Mouse (Mus musculus): ENCODE results near the gene Ttl. TPM values are rescaled to one million over a fixed set of nuclear protein-coding genes. Genes with fewer than 3 reads are reported as not detected.

Gene Ttl
- polyA plus RNA-seq, 1 experiment, result 2.1 TPM

DNA sequence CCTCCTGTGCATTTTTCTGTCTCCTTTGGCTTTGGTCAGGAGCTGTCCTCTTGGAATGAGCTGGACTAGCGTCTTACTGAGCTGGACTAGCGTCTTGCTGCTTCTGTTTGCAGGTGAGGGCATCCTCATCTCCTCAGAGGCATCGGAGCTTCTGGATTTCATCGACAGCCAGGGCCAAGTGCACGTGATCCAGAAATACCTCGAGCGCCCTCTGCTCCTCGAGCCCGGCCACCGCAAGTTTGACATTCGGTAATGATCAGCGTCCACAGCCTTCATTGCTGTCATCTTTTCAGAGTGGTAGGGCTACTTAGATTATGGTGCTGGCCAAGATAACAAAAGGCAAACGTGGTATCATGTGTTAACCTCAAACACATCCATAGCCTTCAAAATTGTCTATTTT lies 15.4 kb downstream of the Ttl start:
- no peaks in the 10 kb centered on the region for H3K27me3 ChIP-seq (ENCODE audit: control insufficient read depth, insufficient read depth, low read length)
- no peaks in the 10 kb centered on the region for H3K4me1 ChIP-seq (ENCODE audit: control insufficient read depth, insufficient read depth, insufficient read length)
- 86% methylated on average over 13 of the region's 13 CpGs for WGBS
- TF ChIP-seq CTCF (IDR thresholded peaks at IDR 0.05; ENCODE audit: extremely low read depth, insufficient read depth, insufficient read length, insufficient replicate concordance), result no peak
- TF ChIP-seq POLR2A (IDR thresholded peaks at IDR 0.05; ENCODE audit: low read depth, low read length), result no peak
- DNase-seq (ENCODE audit: low read depth in 1 of 2, low spot score in 2 of 2), result no peak
- H3K4me3 ChIP-seq (ENCODE audit: extremely low read depth, insufficient read depth, insufficient read length), result no peak overlapping the region
- H3K36me3 ChIP-seq (ENCODE audit: control insufficient read depth, insufficient read depth, low read length), result no peaks in the 10 kb centered on the region; the same call in 1 of the 2 replicates
- H3K27ac ChIP-seq (ENCODE audit: insufficient read depth, low read length), result no peak overlapping the region

DNA sequence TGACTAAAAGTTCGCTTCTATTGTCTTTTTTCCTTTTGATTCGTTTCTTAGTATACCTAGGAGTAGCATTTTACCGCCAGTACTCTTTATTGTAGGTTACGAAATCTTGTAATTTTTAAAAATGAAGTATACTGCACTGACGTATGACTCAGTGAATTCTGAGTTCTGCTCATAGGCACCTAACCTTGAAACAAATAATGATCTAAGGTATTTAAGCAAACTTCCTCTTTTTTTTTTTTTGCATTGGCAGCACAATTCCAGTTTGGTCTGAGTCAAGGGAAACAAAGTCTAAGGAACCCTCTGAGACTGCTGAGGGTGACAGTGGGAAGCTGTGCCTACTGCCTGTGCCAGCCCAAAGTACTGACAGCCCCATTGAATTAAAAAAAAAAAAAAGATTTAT lies 17.8 kb downstream of the Ttl start:
- TF ChIP-seq CTCF (IDR thresholded peaks at IDR 0.05; ENCODE audit: extremely low read depth, insufficient read depth, insufficient read length, insufficient replicate concordance), result no peak
- TF ChIP-seq POLR2A (IDR thresholded peaks at IDR 0.05; ENCODE audit: low read depth, low read length), result no peak
- H3K36me3 ChIP-seq (ENCODE audit: control insufficient read depth, insufficient read depth, low read length), result no peaks in the 10 kb centered on the region
- WGBS, result 86% methylated on average over 5 of the region's 5 CpGs
- H3K27ac ChIP-seq (ENCODE audit: insufficient read depth, low read length), result no peak overlapping the region
- H3K27me3 ChIP-seq (ENCODE audit: control insufficient read depth, insufficient read depth, low read length), result no peaks in the 10 kb centered on the region
- no peak for DNase-seq (ENCODE audit: low read depth in 1 of 2, low spot score in 2 of 2)
- no peaks in the 10 kb centered on the region for H3K4me1 ChIP-seq (ENCODE audit: control insufficient read depth, insufficient read depth, insufficient read length)
- H3K4me3 ChIP-seq (ENCODE audit: extremely low read depth, insufficient read depth, insufficient read length), result no peak overlapping the region

DNA sequence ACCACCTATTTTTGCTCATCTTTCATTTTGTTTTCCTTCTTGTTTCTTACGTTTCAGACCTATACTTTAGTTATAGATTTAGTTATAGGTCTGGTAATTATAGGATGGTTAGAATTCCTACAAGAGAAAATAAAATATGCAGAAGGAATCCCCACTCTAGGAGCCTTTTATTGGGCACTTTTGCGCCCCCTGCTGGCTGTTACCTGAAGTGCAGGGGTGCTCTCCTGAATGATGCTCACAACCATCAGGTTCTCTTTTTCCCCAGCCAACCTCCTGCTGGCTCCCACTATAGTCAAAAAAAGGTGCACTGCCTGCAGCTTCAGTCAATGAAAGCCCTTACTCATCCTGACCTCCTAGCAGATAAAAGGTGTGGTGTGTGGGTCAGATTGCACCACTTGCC lies 19.2 kb downstream of the Ttl start:
- Histone ChIP-seq H3K27me3 (ENCODE audit: control insufficient read depth, insufficient read depth, low read length) (no peaks in the 10 kb centered on the region), H3K36me3 (ENCODE audit: control insufficient read depth, insufficient read depth, low read length) (no peaks in the 10 kb centered on the region), H3K27ac (ENCODE audit: insufficient read depth, low read length) (no peak overlapping the region), H3K4me3 (ENCODE audit: extremely low read depth, insufficient read depth, insufficient read length) (no peak overlapping the region), H3K4me1 (ENCODE audit: control insufficient read depth, insufficient read depth, insufficient read length) (no peaks in the 10 kb centered on the region)
- 66% methylated on average over 2 of the region's 2 CpGs for WGBS
- no peak for DNase-seq (ENCODE audit: low read depth in 1 of 2, low spot score in 2 of 2)
- TF ChIP-seq CTCF (IDR thresholded peaks at IDR 0.05; ENCODE audit: extremely low read depth, insufficient read depth, insufficient read length, insufficient replicate concordance) (peak; percentile 46; the same call in 1 of the 2 replicates), POLR2A (IDR thresholded peaks at IDR 0.05; ENCODE audit: low read depth, low read length) (no peak)

DNA sequence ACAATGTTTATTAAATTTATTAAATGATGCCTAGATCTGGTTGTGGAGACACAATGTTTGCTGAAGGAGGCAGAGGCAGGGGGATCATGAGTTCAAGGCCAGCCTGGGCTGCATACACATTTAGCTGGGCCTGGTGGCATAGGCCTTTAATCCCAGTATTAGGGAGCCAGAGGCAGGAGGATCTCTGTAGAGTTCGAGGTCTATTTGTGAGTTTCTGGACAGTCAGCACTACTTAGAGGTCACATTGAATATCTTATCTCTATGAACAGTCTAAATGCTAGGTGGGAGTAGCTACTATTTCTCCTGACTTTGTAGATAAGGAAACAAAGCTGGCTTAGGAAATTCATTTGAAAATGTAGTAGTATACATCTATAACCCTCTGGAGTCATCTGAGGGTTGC lies 21.8 kb downstream of the Ttl start:
- no peak overlapping the region for H3K4me3 ChIP-seq (ENCODE audit: extremely low read depth, insufficient read depth, insufficient read length)
- no peak for TF ChIP-seq CTCF (IDR thresholded peaks at IDR 0.05; ENCODE audit: extremely low read depth, insufficient read depth, insufficient read length, insufficient replicate concordance)
- TF ChIP-seq POLR2A (IDR thresholded peaks at IDR 0.05; ENCODE audit: low read depth, low read length), result no peak
- H3K36me3 ChIP-seq (ENCODE audit: control insufficient read depth, insufficient read depth, low read length), result no peaks in the 10 kb centered on the region
- H3K27ac ChIP-seq (ENCODE audit: insufficient read depth, low read length), result no peak overlapping the region
- H3K4me1 ChIP-seq (ENCODE audit: control insufficient read depth, insufficient read depth, insufficient read length), result no peaks in the 10 kb centered on the region
- 80% methylated on average over 1 of the region's 1 CpGs for WGBS
- no peak for DNase-seq (ENCODE audit: low read depth in 1 of 2, low spot score in 2 of 2)
- no peaks in the 10 kb centered on the region for H3K27me3 ChIP-seq (ENCODE audit: control insufficient read depth, insufficient read depth, low read length)

DNA sequence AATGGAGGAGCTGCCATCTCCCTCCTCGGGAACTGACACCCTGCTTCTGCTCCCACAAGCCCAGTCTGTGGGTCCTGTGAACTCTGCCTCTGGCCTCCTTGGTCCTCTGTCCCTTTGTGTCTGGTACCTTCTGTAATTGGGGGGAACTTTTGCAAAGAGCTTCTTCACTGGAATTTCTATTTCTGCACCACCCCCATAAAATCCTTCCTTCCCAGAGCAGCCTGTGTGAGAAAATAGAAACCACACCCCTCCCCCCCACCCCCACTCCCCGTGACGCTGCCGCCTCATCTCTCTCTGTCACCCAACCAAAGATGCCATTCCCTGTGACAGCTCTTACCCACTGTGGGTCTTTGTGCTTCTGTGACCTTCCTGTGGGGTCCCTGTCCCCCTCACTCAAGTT lies 24.6 kb downstream of the Ttl start:
- Histone ChIP-seq H3K4me3 (ENCODE audit: extremely low read depth, insufficient read depth, insufficient read length) (no peak overlapping the region), H3K4me1 (ENCODE audit: control insufficient read depth, insufficient read depth, insufficient read length) (peaks cover 2% of the 10 kb centered on the region; the same call in 1 of the 2 replicates), H3K36me3 (ENCODE audit: control insufficient read depth, insufficient read depth, low read length) (0 out of 2 replicates have a peak, but pooled peaks cover 1% of the 10 kb centered on the region), H3K27me3 (ENCODE audit: control insufficient read depth, insufficient read depth, low read length) (no peaks in the 10 kb centered on the region), H3K27ac (ENCODE audit: insufficient read depth, low read length) (no peak overlapping the region)
- DNase-seq (ENCODE audit: low read depth in 1 of 2, low spot score in 2 of 2), result no peak
- WGBS, result 84% methylated on average over 4 of the region's 4 CpGs
- TF ChIP-seq CTCF (IDR thresholded peaks at IDR 0.05; ENCODE audit: extremely low read depth, insufficient read depth, insufficient read length, insufficient replicate concordance) (no peak), POLR2A (IDR thresholded peaks at IDR 0.05; ENCODE audit: low read depth, low read length) (no peak)

DNA sequence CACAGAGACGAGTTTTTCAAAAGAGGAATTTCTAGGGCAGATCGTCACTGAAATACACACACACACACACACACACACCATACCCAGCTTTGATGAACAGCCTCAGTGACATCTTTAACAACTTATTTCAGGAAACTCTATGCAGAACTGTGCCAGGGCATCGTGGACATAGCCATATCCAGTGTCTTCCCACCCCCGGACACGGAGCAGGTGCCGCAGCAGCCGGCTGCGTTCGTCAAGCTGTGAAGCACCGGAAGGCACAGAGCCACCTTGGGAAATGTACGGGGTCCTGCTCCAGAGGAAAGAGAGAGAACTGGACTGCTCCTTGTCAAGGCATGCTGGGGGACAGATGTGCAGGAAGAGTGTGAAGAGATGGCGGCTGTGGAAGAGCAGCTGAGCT lies 27.1 kb downstream of the Ttl start:
- Histone ChIP-seq H3K4me1 (ENCODE audit: control insufficient read depth, insufficient read depth, insufficient read length) (peaks cover 2% of the 10 kb centered on the region; the same call in 1 of the 2 replicates), H3K4me3 (ENCODE audit: extremely low read depth, insufficient read depth, insufficient read length) (no peak overlapping the region), H3K36me3 (ENCODE audit: control insufficient read depth, insufficient read depth, low read length) (0 out of 2 replicates have a peak, but pooled peaks cover 1% of the 10 kb centered on the region), H3K27me3 (ENCODE audit: control insufficient read depth, insufficient read depth, low read length) (no peaks in the 10 kb centered on the region), H3K27ac (ENCODE audit: insufficient read depth, low read length) (no peak overlapping the region)
- WGBS, result 91% methylated on average over 12 of the region's 12 CpGs
- no peak for DNase-seq (ENCODE audit: low read depth in 1 of 2, low spot score in 2 of 2)
- TF ChIP-seq CTCF (IDR thresholded peaks at IDR 0.05; ENCODE audit: extremely low read depth, insufficient read depth, insufficient read length, insufficient replicate concordance) (no peak), POLR2A (IDR thresholded peaks at IDR 0.05; ENCODE audit: low read depth, low read length) (no peak)

DNA sequence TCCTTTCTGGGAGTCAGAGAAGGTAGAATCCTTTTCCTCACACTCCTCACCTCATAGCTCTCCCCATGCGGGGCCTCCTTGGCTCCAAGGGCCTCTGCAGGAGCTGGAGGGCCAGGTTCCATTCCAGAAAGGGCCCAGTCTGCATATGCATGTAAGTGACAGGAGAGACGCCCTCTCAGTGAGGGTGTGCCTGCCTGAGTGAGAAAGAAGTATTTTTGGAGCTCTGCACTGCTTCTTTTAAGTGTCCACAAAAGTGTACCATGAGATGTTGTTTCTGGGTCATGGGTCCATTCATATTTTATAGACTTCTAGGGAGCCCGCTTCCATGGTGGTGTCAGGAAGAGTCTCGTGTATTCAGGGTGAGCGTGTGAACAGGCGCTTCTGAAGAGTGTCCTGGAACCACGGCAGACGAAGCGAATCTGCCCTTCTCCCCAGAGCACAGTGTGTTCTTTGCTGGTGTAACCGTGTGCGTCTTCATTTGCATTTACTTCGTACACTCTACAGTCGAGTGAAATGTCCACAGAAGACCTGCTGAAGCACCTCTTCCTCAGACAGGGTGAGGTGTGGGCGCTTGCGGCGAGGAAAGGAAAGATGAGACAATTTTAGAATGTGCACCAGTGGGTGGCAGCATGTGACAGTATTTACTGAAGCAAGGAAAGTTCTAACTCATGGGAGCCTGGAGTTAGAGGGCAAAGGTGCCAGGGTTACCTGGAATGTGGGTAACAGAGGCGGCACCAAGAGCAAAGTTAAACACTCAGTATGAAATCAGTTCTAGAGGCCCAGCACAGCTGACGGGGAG lies 28.4 kb downstream of the Ttl start:
- H3K27me3 ChIP-seq (ENCODE audit: control insufficient read depth, insufficient read depth, low read length), result no peaks in the 10 kb centered on the region
- H3K27ac ChIP-seq (ENCODE audit: insufficient read depth, low read length), result peak overlapping the region; percentile 38
- TF ChIP-seq POLR2A (IDR thresholded peaks at IDR 0.05; ENCODE audit: low read depth, low read length), result no peak
- TF ChIP-seq CTCF (IDR thresholded peaks at IDR 0.05; ENCODE audit: extremely low read depth, insufficient read depth, insufficient read length, insufficient replicate concordance), result no peak
- 0 out of 2 replicates have a peak, but pooled peaks cover 1% of the 10 kb centered on the region for H3K36me3 ChIP-seq (ENCODE audit: control insufficient read depth, insufficient read depth, low read length)
- H3K4me1 ChIP-seq (ENCODE audit: control insufficient read depth, insufficient read depth, insufficient read length), result peaks cover 2% of the 10 kb centered on the region; the same call in 1 of the 2 replicates
- no peak overlapping the region for H3K4me3 ChIP-seq (ENCODE audit: extremely low read depth, insufficient read depth, insufficient read length)
- DNase-seq (ENCODE audit: low read depth in 1 of 2, low spot score in 2 of 2), result peak in 1 of 2 experiments; percentile 44
- 78% methylated on average over 18 of the region's 18 CpGs for WGBS

Measured in spleen, adult 2 months (tissue).